Mouse (Mus musculus): ENCODE data around the gene Klf7.
A peak's percentile ranks its signal among the peaks of the same experiment; 100 is the strongest.

Klf7 gene

GRCm38 (mm10) chr1:64019127-64019635, 102.9 kb downstream of the Klf7 start:
- DNase-seq, result no peak

GRCm38 (mm10) chr1:64018466-64019077, 103.5 kb downstream of the Klf7 start:
- no peak for DNase-seq

- DNase-seq, result no peak
Measured at GRCm38 (mm10) chr1:64014091-64014490, 108.0 kb downstream of the Klf7 start.

GRCm38 (mm10) chr1:64008994-64009393, 113.1 kb downstream of the Klf7 start:
- DNase-seq, result no peak

- DNase-seq, result no peak
Measured at GRCm38 (mm10) chr1:64008031-64008430, 114.1 kb downstream of the Klf7 start.

GRCm38 (mm10) chr1:64005194-64005593, 116.9 kb downstream of the Klf7 start:
- DNase-seq, result no peak

- DNase-seq, result no peak
Measured at GRCm38 (mm10) chr1:64003525-64004291, 118.4 kb downstream of the Klf7 start.

GRCm38 (mm10) chr1:64002036-64002435, 120.0 kb downstream of the Klf7 start:
- DNase-seq, result no peak

GRCm38 (mm10) chr1:64000597-64000996, 121.5 kb downstream of the Klf7 start:
- no peak for DNase-seq

- DNase-seq, result no peak
Measured at GRCm38 (mm10) chr1:63999481-63999880, 122.6 kb downstream of the Klf7 start.

- DNase-seq, result no peak
Measured at GRCm38 (mm10) chr1:63998901-63999300, 123.2 kb downstream of the Klf7 start.

- no peak for DNase-seq
Measured at GRCm38 (mm10) chr1:63998139-63998538, 123.9 kb downstream of the Klf7 start.

GRCm38 (mm10) chr1:63995828-63996227, 126.3 kb downstream of the Klf7 start:
- DNase-seq, result no peak

GRCm38 (mm10) chr1:63995137-63995492, 127.0 kb downstream of the Klf7 start:
- no peak for DNase-seq

- DNase-seq, result peak; percentile 20
Measured at GRCm38 (mm10) chr1:63994248-63995136, 127.6 kb downstream of the Klf7 start.

- no peak for DNase-seq
Measured at GRCm38 (mm10) chr1:63992506-63992905, 129.6 kb downstream of the Klf7 start.

- DNase-seq, result no peak
Measured at GRCm38 (mm10) chr1:63990416-63990815, 131.7 kb downstream of the Klf7 start.

GRCm38 (mm10) chr1:63980733-63981132, 141.3 kb downstream of the Klf7 start:
- DNase-seq, result no peak
